In the genomic region with DNA sequence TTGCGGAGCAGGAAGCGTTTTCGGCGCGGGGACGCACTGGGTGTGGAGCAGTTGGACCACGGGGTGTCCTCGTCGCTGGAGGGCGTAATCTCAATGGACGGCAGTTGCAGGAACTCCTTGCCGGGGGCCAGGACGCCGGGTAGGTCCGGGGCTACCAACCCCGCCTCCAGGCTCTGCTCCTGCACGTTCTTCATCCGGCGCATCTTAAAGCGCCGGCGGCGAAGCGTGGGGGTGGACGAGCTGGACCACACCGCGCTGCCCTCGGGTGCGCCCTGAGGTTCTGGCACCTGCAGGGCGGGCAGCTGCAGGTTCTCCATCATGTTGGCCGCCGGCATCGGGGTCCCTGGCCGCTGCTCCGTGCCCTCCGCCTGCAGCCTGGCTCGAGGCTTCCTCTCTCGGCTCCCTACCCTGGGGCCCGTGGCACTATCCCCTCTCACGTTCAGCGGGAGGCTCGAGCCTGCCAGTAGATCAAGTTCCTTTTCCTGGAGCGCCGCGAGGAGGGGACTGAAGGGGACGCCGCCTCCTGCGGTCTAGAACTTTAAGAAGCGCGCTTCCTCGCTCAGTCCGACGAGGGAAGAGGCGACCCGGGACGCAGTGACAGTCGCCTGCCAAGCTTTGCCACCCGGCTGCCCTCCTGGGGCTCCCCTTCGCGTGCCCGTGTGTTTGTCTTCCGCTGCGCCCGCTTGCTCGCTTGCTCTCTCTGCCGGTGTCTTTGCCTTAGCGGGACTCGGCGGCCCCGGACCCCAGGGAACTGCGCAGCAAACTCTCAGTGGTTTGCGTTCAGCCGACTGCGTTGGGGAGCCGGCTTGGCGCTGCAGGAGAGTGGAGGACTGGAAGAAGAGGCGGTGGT, we compare ENCODE assay signal across 8 mouse cellular contexts.
DNase-seq lines count a peak whose midpoint lies in the region; ATAC-seq and TF ChIP-seq lines count a peak whose summit lies in the region.

No protein-coding gene starts in this region.

- H3K36me3 ChIP-seq in embryonic facial prominence, embryonic 13.5 days: no peaks in the 10 kb centered on the region
- no peaks in the 10 kb centered on the region for H3K36me3 ChIP-seq in heart, embryonic 10.5 days
- H3K36me3 ChIP-seq in lung, embryonic 14.5 days (ENCODE audit: insufficient read depth): no peaks in the 10 kb centered on the region
- H3K36me3 ChIP-seq in neural tube, embryonic 14.5 days (ENCODE audit: control insufficient read depth, insufficient read depth, low read length): no peaks in the 10 kb centered on the region
- H3K36me3 ChIP-seq in testis, adult 2 months (ENCODE audit: control insufficient read depth, insufficient read depth, low read length): no peaks in the 10 kb centered on the region

- peaks cover 43% of the 10 kb centered on the region for H3K4me1 ChIP-seq in embryonic facial prominence, embryonic 13.5 days
- peaks cover 52% of the 10 kb centered on the region for H3K4me1 ChIP-seq in heart, embryonic 10.5 days
- peaks cover 7% of the 10 kb centered on the region; the same call in 1 of the 2 replicates for H3K4me1 ChIP-seq in lung, embryonic 14.5 days (ENCODE audit: insufficient read depth)
- H3K4me1 ChIP-seq in neural tube, embryonic 14.5 days (ENCODE audit: control insufficient read depth, insufficient read depth, low read length): no peaks in the 10 kb centered on the region
- peaks cover 12% of the 10 kb centered on the region for H3K4me1 ChIP-seq in testis, adult 2 months (ENCODE audit: control insufficient read depth, insufficient read depth, low read length)

- peak; percentile 60 for ATAC-seq in embryonic facial prominence, embryonic 13.5 days (ENCODE audit: insufficient number of reproducible peaks, insufficient read depth, low FRiP score, low TSS enrichment, low read depth)
- ATAC-seq in lung, embryonic 14.5 days (ENCODE audit: insufficient read depth): peak; percentile 62
- peak; percentile 63 for ATAC-seq in neural tube, embryonic 14.5 days (ENCODE audit: low read depth)

- H3K9me3 ChIP-seq in embryonic facial prominence, embryonic 13.5 days: no peaks in the 10 kb centered on the region
- no peaks in the 10 kb centered on the region for H3K9me3 ChIP-seq in heart, embryonic 10.5 days
- no peaks in the 10 kb centered on the region for H3K9me3 ChIP-seq in lung, embryonic 14.5 days (ENCODE audit: low read depth, low read length)
- H3K9me3 ChIP-seq in neural tube, embryonic 14.5 days (ENCODE audit: control insufficient read depth, low read length): no peaks in the 10 kb centered on the region

- peak overlapping the region; percentile 72 for H3K4me3 ChIP-seq in embryonic facial prominence, embryonic 13.5 days
- H3K4me3 ChIP-seq in heart, embryonic 10.5 days: peak overlapping the region; percentile 83
- H3K4me3 ChIP-seq in lung, embryonic 14.5 days (ENCODE audit: low read depth, low read length): peak overlapping the region; percentile 58
- peak overlapping the region; percentile 57 for H3K4me3 ChIP-seq in neural tube, embryonic 14.5 days (ENCODE audit: low read depth, low read length)
- H3K4me3 ChIP-seq in testis, adult 2 months (ENCODE audit: control insufficient read depth, low read depth, low read length): peak overlapping the region; percentile 80

- H3K9ac ChIP-seq in embryonic facial prominence, embryonic 13.5 days: peak overlapping the region; percentile 82
- H3K9ac ChIP-seq in lung, embryonic 14.5 days: peak overlapping the region; percentile 60
- H3K9ac ChIP-seq in neural tube, embryonic 14.5 days (replicated peaks; ENCODE audit: low read depth, low read length): peak overlapping the region; percentile 60

- under 1% methylated on average over 77 of the region's 77 CpGs for WGBS in embryonic facial prominence, embryonic 13.5 days
- WGBS in heart, embryonic 10.5 days: under 1% methylated on average over 77 of the region's 77 CpGs
- under 1% methylated on average over 77 of the region's 77 CpGs for WGBS in lung, embryonic 14.5 days
- WGBS in neural tube, embryonic 14.5 days: under 1% methylated on average over 77 of the region's 77 CpGs

- DNase-seq in urinary bladder, adult 18-20 months (ENCODE audit: low spot score in 2 of 2): peak; percentile 9 to 34
- DNase-seq in urinary bladder, postnatal 10 days (ENCODE audit: low spot score): no peak
- DNase-seq in heart, embryonic 10.5 days (ENCODE audit: low spot score): peak; percentile 81
- peak; percentile 63 for DNase-seq in kidney, postnatal 14 days
- peak; percentile 78 for DNase-seq in lung, embryonic 14.5 days

- H3K27ac ChIP-seq in embryonic facial prominence, embryonic 13.5 days: peak overlapping the region; percentile 84
- H3K27ac ChIP-seq in heart, embryonic 10.5 days: peak overlapping the region; percentile 91
- H3K27ac ChIP-seq in lung, embryonic 14.5 days (ENCODE audit: low read depth): peak overlapping the region; percentile 85
- no peak overlapping the region for H3K27ac ChIP-seq in neural tube, embryonic 14.5 days (ENCODE audit: low read depth, low read length)
- H3K27ac ChIP-seq in testis, adult 2 months (ENCODE audit: control insufficient read depth, insufficient read depth, low read depth, low read length): peak overlapping the region; percentile 84

- peak; percentile 43 for TF ChIP-seq CTCF in lung, embryonic 14.5 days (IDR thresholded peaks at IDR 0.05; ENCODE audit: low read depth)
- no peak for TF ChIP-seq CTCF in testis, adult 2 months (IDR thresholded peaks at IDR 0.05; ENCODE audit: control insufficient read depth, insufficient read depth, insufficient replicate concordance, low read depth, low read length)

- TF ChIP-seq POLR2A in testis, adult 2 months (IDR thresholded peaks at IDR 0.05; ENCODE audit: control insufficient read depth, low read depth, low read length): no peak; the same call in 1 of the 2 replicates

- H3K4me2 ChIP-seq in embryonic facial prominence, embryonic 13.5 days: peak overlapping the region; percentile 100
- peak overlapping the region; percentile 91 for H3K4me2 ChIP-seq in lung, embryonic 14.5 days
- H3K4me2 ChIP-seq in neural tube, embryonic 14.5 days (ENCODE audit: low read depth, low read length): peak overlapping the region; percentile 100

- H3K27me3 ChIP-seq in embryonic facial prominence, embryonic 13.5 days: peaks cover 8% of the 10 kb centered on the region
- 0 out of 2 replicates have a peak, but pooled peaks cover 12% of the 10 kb centered on the region for H3K27me3 ChIP-seq in heart, embryonic 10.5 days (ENCODE audit: insufficient read depth, poor library complexity, severe bottlenecking)
- H3K27me3 ChIP-seq in lung, embryonic 14.5 days (ENCODE audit: insufficient read depth, low read length): no peaks in the 10 kb centered on the region
- no peaks in the 10 kb centered on the region for H3K27me3 ChIP-seq in neural tube, embryonic 14.5 days (ENCODE audit: control insufficient read depth, insufficient read depth, low read length)
- H3K27me3 ChIP-seq in testis, adult 2 months (ENCODE audit: control insufficient read depth, insufficient read depth, low read length): no peaks in the 10 kb centered on the region; the same call in 1 of the 2 replicates
